Mouse (Mus musculus): Measurements from ENCODE around the gene Mylk. TPM values are rescaled to one million over a fixed set of nuclear protein-coding genes. Genes with fewer than 3 reads are reported as not detected.

Gene Mylk
- polyA plus RNA-seq, 1 experiment from 2014 or later, result 4.2 TPM

GRCm38 (mm10) chr16:34950935-34951334 lies 205.9 kb downstream of the Mylk start:
- Histone ChIP-seq H3K4me3 (ENCODE audit: low read depth, low read length) (no peak overlapping the region), H3K27ac (ENCODE audit: low read depth, low read length) (no peak overlapping the region), H3K4me2 (ENCODE audit: low read length) (no peak overlapping the region), H3K4me1 (ENCODE audit: control insufficient read depth, insufficient read depth, low read length) (no peaks in the 10 kb centered on the region), H3K27me3 (replicated peaks; ENCODE audit: control insufficient read depth, insufficient read depth, low read length) (no peaks in the 10 kb centered on the region), H3K36me3 (ENCODE audit: control insufficient read depth, insufficient read depth, low read length) (no peaks in the 10 kb centered on the region), H3K9me3 (replicated peaks; ENCODE audit: control insufficient read depth, low read length) (no peaks in the 10 kb centered on the region; the same call in 1 of the 2 replicates), H3K9ac (ENCODE audit: low read length) (no peak overlapping the region)
- DNase-seq (ENCODE audit: low spot score), result no peak
- ATAC-seq, result no peak
- WGBS, result 83% methylated on average over 9 of the region's 9 CpGs

- no peak overlapping the region for H3K4me2 ChIP-seq (ENCODE audit: low read length)
- H3K9me3 ChIP-seq (replicated peaks; ENCODE audit: control insufficient read depth, low read length), result no peaks in the 10 kb centered on the region; the same call in 1 of the 2 replicates
- no peaks in the 10 kb centered on the region for H3K4me1 ChIP-seq (ENCODE audit: control insufficient read depth, insufficient read depth, low read length)
- H3K27ac ChIP-seq (ENCODE audit: low read depth, low read length), result no peak overlapping the region
- no peak for ATAC-seq
- H3K36me3 ChIP-seq (ENCODE audit: control insufficient read depth, insufficient read depth, low read length), result no peaks in the 10 kb centered on the region
- H3K4me3 ChIP-seq (ENCODE audit: low read depth, low read length), result no peak overlapping the region
- no peaks in the 10 kb centered on the region for H3K27me3 ChIP-seq (replicated peaks; ENCODE audit: control insufficient read depth, insufficient read depth, low read length)
- 73% methylated on average over 5 of the region's 5 CpGs for WGBS
- no peak for DNase-seq (ENCODE audit: low spot score)
- no peak overlapping the region for H3K9ac ChIP-seq (ENCODE audit: low read length)
These were observed 207.2 kb downstream of the Mylk start for GRCm38 (mm10) chr16:34952254-34952653.

- Histone ChIP-seq H3K9me3 (replicated peaks; ENCODE audit: control insufficient read depth, low read length) (no peaks in the 10 kb centered on the region; the same call in 1 of the 2 replicates), H3K36me3 (ENCODE audit: control insufficient read depth, insufficient read depth, low read length) (no peaks in the 10 kb centered on the region), H3K4me1 (ENCODE audit: control insufficient read depth, insufficient read depth, low read length) (no peaks in the 10 kb centered on the region), H3K27me3 (replicated peaks; ENCODE audit: control insufficient read depth, insufficient read depth, low read length) (no peaks in the 10 kb centered on the region), H3K4me3 (ENCODE audit: low read depth, low read length) (no peak overlapping the region), H3K27ac (ENCODE audit: low read depth, low read length) (no peak overlapping the region), H3K9ac (ENCODE audit: low read length) (no peak overlapping the region), H3K4me2 (ENCODE audit: low read length) (no peak overlapping the region)
- DNase-seq (ENCODE audit: low spot score) (no peak), ATAC-seq (no peak)
- WGBS, result 83% methylated on average over 3 of the region's 3 CpGs
These were observed 207.8 kb downstream of the Mylk start for GRCm38 (mm10) chr16:34952798-34953197.

GRCm38 (mm10) chr16:34953501-34953900 lies 208.5 kb downstream of the Mylk start:
- DNase-seq (ENCODE audit: low spot score) (no peak), ATAC-seq (no peak)
- H3K9me3 ChIP-seq (replicated peaks; ENCODE audit: control insufficient read depth, low read length), result no peaks in the 10 kb centered on the region; the same call in 1 of the 2 replicates
- WGBS, result 92% methylated on average over 10 of the region's 10 CpGs
- no peaks in the 10 kb centered on the region for H3K36me3 ChIP-seq (ENCODE audit: control insufficient read depth, insufficient read depth, low read length)
- no peak overlapping the region for H3K27ac ChIP-seq (ENCODE audit: low read depth, low read length)
- H3K4me2 ChIP-seq (ENCODE audit: low read length), result no peak overlapping the region
- no peak overlapping the region for H3K9ac ChIP-seq (ENCODE audit: low read length)
- peaks cover 3% of the 10 kb centered on the region for H3K4me1 ChIP-seq (ENCODE audit: control insufficient read depth, insufficient read depth, low read length)
- no peaks in the 10 kb centered on the region for H3K27me3 ChIP-seq (replicated peaks; ENCODE audit: control insufficient read depth, insufficient read depth, low read length)
- no peak overlapping the region for H3K4me3 ChIP-seq (ENCODE audit: low read depth, low read length)

- ATAC-seq, result no peak
- 75% methylated on average over 8 of the region's 8 CpGs for WGBS
These were observed 212.6 kb downstream of the Mylk start for GRCm38 (mm10) chr16:34957487-34958230.

GRCm38 (mm10) chr16:34958667-34959066 lies 213.7 kb downstream of the Mylk start:
- no peak overlapping the region for H3K4me3 ChIP-seq (ENCODE audit: low read depth, low read length)
- 17% methylated on average over 9 of the region's 9 CpGs for WGBS
- DNase-seq (ENCODE audit: low spot score) (peak; percentile 75), ATAC-seq (peak; percentile 60; the same call in 1 of the 2 replicates)
- H3K36me3 ChIP-seq (ENCODE audit: control insufficient read depth, insufficient read depth, low read length), result no peaks in the 10 kb centered on the region
- H3K27ac ChIP-seq (ENCODE audit: low read depth, low read length), result no peak overlapping the region
- H3K9ac ChIP-seq (ENCODE audit: low read length), result no peak overlapping the region
- no peak overlapping the region for H3K4me2 ChIP-seq (ENCODE audit: low read length)
- no peaks in the 10 kb centered on the region for H3K27me3 ChIP-seq (replicated peaks; ENCODE audit: control insufficient read depth, insufficient read depth, low read length)
- H3K9me3 ChIP-seq (replicated peaks; ENCODE audit: control insufficient read depth, low read length), result no peaks in the 10 kb centered on the region; the same call in 1 of the 2 replicates
- peaks cover 12% of the 10 kb centered on the region for H3K4me1 ChIP-seq (ENCODE audit: control insufficient read depth, insufficient read depth, low read length)

More at GRCm38 (mm10) chr16:34957487-34958230, 212.6 kb downstream of the Mylk start:
- Histone ChIP-seq H3K9ac (ENCODE audit: low read length) (no peak overlapping the region), H3K27ac (ENCODE audit: low read depth, low read length) (no peak overlapping the region), H3K36me3 (ENCODE audit: control insufficient read depth, insufficient read depth, low read length) (no peaks in the 10 kb centered on the region), H3K4me3 (ENCODE audit: low read depth, low read length) (no peak overlapping the region), H3K9me3 (replicated peaks; ENCODE audit: control insufficient read depth, low read length) (no peaks in the 10 kb centered on the region; the same call in 1 of the 2 replicates), H3K27me3 (replicated peaks; ENCODE audit: control insufficient read depth, insufficient read depth, low read length) (no peaks in the 10 kb centered on the region), H3K4me1 (ENCODE audit: control insufficient read depth, insufficient read depth, low read length) (peaks cover 12% of the 10 kb centered on the region), H3K4me2 (ENCODE audit: low read length) (no peak overlapping the region)
- no peak for DNase-seq (ENCODE audit: low spot score)

- DNase-seq (ENCODE audit: low spot score) (no peak), ATAC-seq (no peak)
These were observed 214.3 kb downstream of the Mylk start for GRCm38 (mm10) chr16:34959261-34959660.

GRCm38 (mm10) chr16:34960243-34960642 lies 215.2 kb downstream of the Mylk start:
- no peak overlapping the region for H3K27ac ChIP-seq (ENCODE audit: low read depth, low read length)
- H3K4me1 ChIP-seq (ENCODE audit: control insufficient read depth, insufficient read depth, low read length), result peaks cover 12% of the 10 kb centered on the region
- ATAC-seq (no peak), DNase-seq (ENCODE audit: low spot score) (no peak)
- H3K9me3 ChIP-seq (replicated peaks; ENCODE audit: control insufficient read depth, low read length), result no peaks in the 10 kb centered on the region
- H3K27me3 ChIP-seq (replicated peaks; ENCODE audit: control insufficient read depth, insufficient read depth, low read length), result no peaks in the 10 kb centered on the region
- no peak overlapping the region for H3K9ac ChIP-seq (ENCODE audit: low read length)
- WGBS, result 88% methylated on average over 5 of the region's 5 CpGs
- H3K4me2 ChIP-seq (ENCODE audit: low read length), result no peak overlapping the region
- no peaks in the 10 kb centered on the region for H3K36me3 ChIP-seq (ENCODE audit: control insufficient read depth, insufficient read depth, low read length)
- no peak overlapping the region for H3K4me3 ChIP-seq (ENCODE audit: low read depth, low read length)

More at GRCm38 (mm10) chr16:34959261-34959660, 214.3 kb downstream of the Mylk start:
- Histone ChIP-seq H3K4me2 (ENCODE audit: low read length) (no peak overlapping the region), H3K36me3 (ENCODE audit: control insufficient read depth, insufficient read depth, low read length) (no peaks in the 10 kb centered on the region), H3K9me3 (replicated peaks; ENCODE audit: control insufficient read depth, low read length) (no peaks in the 10 kb centered on the region; the same call in 1 of the 2 replicates), H3K27me3 (replicated peaks; ENCODE audit: control insufficient read depth, insufficient read depth, low read length) (no peaks in the 10 kb centered on the region), H3K4me3 (ENCODE audit: low read depth, low read length) (no peak overlapping the region), H3K9ac (ENCODE audit: low read length) (no peak overlapping the region), H3K27ac (ENCODE audit: low read depth, low read length) (no peak overlapping the region), H3K4me1 (ENCODE audit: control insufficient read depth, insufficient read depth, low read length) (peaks cover 12% of the 10 kb centered on the region)
- WGBS, result 65% methylated on average over 5 of the region's 5 CpGs

- H3K9me3 ChIP-seq (replicated peaks; ENCODE audit: control insufficient read depth, low read length), result no peaks in the 10 kb centered on the region
- 67% methylated on average over 9 of the region's 9 CpGs for WGBS
- no peak overlapping the region for H3K9ac ChIP-seq (ENCODE audit: low read length)
- no peaks in the 10 kb centered on the region for H3K36me3 ChIP-seq (ENCODE audit: control insufficient read depth, insufficient read depth, low read length)
- ATAC-seq (no peak), DNase-seq (ENCODE audit: low spot score) (no peak)
- no peak overlapping the region for H3K4me3 ChIP-seq (ENCODE audit: low read depth, low read length)
- H3K4me2 ChIP-seq (ENCODE audit: low read length), result no peak overlapping the region
- H3K4me1 ChIP-seq (ENCODE audit: control insufficient read depth, insufficient read depth, low read length), result peaks cover 12% of the 10 kb centered on the region
- H3K27me3 ChIP-seq (replicated peaks; ENCODE audit: control insufficient read depth, insufficient read depth, low read length), result no peaks in the 10 kb centered on the region
- H3K27ac ChIP-seq (ENCODE audit: low read depth, low read length), result no peak overlapping the region
These were observed 216.0 kb downstream of the Mylk start for GRCm38 (mm10) chr16:34960866-34961582.
